Mouse (Mus musculus) monocyte, adult 2 months (primary cell): ENCODE data around the gene Nagpa.
"Not testable (repeated sequence)": the region's sequence is repeated elsewhere in the genome, so short reads cannot be mapped to it uniquely, and the experiment has no call there.

Source experiments
- DNase-seq, 2 experiments: peaks; one replicate each; pipeline ENCODE4 v3.0.0; 2022; ENCODE audit warnings: low spot score in 2 of 2, low read depth in 1 of 2

Gene Nagpa

DNA sequence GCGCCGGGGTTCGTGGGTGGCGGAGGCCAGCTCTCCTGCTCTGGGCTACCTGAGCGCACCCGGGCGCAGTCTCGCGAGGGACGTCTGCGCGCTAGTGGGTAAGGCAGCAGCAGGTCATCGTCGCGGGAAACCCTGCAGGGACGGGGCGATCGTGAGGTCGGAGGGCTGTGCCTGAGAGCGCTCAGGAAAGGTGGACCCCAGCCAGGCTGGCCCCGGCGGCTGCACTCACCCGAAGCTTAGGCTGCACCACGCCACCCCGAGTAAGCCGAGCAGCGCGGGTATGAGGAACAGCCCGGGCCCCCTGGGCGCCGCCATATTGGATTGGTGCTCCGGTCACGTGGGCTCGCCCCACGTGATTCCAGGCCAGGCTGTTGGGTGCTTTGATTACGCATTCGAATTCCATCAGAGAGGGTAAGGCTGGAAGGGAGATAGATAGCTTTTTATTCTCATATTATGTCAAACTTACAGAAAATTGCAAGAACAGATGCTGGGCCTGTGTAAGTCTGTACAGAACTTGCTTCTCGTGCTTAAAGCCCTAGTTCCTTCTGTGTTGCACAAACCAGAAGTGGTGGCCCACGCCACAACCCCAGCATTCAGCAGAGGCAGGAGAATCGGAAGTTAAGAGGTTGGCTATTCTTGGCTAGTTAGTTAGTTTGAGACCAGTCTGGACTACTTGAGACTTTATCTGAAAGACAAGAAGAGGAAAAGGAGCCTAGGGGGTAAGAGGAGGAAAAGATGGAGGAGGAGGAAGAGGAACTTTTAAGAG lies at the start of gene Nagpa:
TSS of gene Nagpa (minus strand) at position 345 of the 766 bp plus-strand sequence.
- peak in 1 of 2 experiments; percentile 61 for DNase-seq

DNA sequence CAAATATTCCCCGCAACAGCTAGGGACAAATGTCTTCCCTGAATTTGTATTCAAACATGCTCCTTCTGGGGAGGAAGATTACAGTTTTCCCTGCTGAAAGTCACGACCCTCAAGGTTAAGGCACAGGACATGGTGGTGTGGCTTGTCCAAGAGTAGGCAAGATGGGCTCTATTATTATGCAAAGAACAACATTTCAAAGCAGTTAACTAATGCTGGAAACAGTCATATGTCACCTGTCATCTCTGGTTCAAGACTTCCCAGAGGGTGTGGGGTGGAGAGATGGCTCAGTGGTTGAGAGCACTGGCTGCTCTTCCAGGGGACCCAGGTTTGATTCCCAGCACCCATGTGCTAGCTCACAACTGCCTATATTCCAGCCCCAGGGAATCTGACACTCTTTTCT lies 48.4 kb upstream of the Nagpa start:
- DNase-seq: no peak

DNA sequence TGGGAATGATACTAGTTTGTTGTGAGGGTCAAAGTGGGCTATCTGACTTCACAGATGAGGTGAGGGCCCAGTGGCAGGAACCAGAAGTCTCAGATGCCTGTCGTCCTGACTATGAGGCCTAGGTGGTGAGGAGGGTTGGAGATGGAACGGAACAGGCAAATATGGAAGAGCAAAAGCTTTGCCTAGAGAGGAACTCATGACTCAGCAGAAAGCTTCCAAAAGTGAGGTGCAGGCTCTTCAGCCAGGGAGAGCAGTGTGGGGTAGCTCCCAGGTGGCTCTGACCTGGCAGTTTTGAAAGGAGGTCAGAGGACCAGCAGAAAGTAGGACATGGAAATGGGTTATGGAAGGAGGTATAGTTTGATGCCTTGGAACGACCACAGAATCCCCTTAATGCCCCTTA lies 47.1 kb upstream of the Nagpa start:
- no peak for DNase-seq

DNA sequence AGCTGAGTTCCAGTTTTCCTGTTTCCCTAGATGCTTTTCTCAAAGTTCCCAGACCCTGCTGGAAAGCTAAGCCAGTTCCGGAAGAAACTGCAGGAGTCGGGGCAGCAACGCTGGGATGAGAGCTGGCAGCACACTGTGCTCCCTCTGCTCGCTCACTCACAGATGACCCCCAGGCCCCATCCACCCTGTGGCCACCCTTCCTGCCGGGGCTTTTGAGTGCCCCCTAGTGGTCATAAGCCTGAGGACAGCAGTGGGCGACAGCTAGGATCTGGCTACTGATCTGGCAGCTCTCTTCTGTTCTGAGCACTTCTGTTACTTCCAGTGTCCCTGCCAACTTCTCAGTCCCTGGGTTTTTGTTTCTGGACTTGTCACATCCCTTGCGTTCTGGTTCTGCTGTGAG lies 40.6 kb upstream of the Nagpa start:
- DNase-seq: peak in 1 of 2 experiments; percentile 32

DNA sequence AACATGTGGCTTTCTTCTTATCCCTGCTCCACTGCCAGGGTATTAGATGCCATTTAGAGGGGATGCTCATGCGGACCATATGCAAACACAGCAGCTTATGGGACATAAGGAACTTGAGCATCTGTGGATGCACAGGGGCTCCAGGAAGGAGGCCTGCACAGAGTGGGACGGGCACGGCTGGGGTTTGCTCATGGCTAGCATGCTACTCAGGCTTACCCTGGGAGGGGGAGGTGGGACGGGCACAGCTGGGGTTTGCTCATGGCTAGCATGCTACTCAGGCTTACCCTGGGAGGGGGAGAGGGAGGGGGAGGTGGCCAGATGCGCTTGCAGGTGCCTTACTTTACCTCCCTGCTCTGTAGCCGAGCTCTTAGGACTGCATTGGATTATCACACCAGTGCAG lies 39.1 kb upstream of the Nagpa start:
- no peak for DNase-seq

DNA sequence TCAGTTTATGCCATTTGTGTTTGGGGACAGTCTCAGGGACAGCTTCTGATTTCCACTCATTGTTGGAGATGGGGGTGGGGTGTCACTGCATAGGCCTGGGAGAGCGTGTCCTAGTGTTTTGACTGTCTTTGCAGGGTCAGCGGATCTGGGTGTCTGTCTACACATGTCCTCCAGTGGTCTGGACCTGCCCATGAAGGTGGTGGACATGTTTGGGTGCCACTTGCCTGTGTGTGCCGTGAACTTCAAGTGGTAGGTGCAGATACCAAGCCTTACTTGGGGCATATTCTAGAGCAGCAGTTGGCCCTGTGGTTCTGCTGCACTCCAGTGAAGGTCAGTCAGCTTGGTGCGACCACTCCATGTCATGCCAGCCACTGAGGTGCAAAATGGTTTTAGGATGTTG lies 38.5 kb upstream of the Nagpa start:
- DNase-seq: no peak

DNA sequence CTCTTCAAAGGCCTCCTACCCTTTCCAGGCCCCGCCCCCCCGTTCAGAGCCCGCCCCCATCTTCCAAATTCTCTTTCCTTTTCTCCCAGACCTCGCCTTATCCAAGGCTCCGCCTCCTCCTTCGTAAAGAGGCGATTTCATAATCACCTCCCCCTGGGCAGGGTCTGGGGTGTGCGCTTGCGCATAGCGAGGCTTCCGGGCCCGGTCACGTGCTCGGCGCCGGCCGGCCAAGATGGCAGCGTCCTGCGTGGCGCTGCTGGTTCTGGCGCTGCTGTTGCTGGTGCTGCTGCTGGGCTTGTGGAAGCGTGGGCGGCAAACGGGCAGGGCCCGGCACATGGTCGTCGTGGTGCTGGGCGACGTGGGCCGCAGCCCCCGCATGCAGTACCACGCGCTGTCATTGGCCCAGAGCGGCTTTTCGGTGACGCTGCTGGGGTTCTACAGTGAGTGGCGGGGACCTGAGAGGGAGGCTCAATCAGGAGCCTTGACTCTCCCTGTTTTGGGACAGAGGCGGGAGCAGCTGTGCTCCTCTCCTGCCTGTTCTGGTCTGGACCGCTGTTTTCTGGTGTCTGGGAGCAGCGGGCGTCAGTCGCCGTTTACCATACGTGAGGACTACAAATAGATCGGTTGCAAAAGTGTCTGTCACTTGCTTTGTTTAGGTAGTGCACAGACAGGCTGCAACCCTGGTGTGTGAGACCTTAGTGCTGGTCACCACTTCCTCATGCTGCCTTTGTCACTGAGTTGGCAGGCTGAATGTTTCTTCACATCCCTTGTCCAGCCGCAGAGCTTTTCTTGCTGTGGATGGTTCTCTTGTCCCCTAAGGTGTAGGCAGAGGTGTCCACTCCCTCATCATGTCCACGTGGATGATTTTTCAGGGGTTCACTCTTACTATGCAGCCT lies 29.9 kb upstream of the Nagpa start, which contains the start of gene Alg1:
TSS of gene Alg1 (plus strand) at position 204 of the 896 bp plus-strand sequence.
- DNase-seq: peak; percentile 77 to 85

DNA sequence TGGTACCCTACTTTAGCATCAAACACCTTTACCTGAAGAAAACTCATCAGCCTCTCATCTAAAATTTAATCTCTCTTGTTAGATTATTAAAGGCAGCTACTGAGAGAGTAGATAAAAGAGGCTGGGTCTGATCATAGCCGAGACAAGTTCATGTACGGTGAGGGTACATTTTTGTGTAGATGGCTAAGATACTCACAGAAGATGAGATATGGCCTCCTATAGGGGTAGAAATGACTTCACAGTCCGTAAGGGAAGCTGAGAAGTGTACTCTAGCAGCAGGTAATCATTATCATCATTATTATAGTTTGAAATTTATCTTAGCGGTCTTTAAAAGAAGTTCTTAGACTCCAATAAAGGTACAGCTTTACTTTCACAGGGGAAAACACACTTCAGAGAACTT lies 29.2 kb upstream of the Nagpa start:
- DNase-seq: no peak

DNA sequence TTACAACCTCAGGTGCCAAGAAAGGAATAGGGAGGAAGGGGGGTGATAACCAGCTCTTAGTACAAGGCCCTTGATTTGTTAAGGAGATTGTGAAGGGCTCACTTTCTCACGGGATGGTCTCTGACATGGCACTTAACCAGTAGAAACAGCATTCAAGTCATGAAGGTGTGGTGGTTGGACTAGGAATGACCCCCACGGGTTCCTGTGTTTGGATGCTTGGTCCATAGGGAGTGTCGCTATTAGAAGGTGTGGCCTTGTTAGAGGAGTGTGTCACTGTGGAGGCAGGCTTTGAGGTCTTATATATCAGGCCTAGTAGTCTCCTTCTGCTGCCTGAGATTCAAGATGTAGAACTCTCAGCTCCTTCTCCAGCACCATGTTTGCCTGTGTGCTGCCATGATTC lies 24.3 kb upstream of the Nagpa start:
- not testable (repeated sequence) for DNase-seq

DNA sequence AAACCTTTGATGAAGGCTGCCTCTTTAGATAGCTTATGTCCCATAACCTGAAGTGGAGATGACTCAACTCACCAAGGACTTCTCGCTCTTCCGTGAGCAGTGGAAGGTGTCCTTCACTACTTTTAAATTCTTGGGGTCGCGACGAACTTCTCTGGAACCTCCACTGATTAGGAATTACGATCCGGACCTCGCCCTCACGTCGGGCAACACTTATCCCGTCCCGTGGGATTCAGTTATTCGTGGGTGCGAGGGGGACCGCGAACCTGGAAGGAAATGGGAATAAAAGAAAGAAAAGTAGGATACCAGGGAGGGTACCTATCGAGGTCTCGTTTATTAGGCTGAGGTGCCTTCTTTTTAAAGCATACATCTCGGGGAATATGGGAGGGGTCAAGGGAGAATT lies 23.7 kb upstream of the Nagpa start:
- DNase-seq: not testable (repeated sequence)

DNA sequence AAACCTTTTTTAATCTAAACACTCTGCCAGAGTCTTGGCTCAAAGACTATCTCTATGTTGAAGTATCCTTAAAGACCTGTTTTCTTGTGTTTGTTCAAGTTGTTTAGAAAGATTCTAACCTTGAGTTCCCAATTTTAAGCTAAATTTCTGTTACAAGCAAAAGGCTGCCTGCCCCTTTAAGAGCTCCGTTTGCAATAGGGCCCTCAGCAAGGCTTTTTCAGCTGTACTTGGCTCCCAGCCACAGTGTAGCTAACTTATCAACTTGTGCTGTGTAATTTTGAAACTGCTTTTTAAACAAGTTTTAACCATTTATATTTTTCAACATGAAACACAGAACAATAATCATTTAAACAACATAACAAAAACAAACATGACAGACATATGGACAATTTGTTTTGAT lies 22.7 kb upstream of the Nagpa start:
- DNase-seq: not testable (repeated sequence)

DNA sequence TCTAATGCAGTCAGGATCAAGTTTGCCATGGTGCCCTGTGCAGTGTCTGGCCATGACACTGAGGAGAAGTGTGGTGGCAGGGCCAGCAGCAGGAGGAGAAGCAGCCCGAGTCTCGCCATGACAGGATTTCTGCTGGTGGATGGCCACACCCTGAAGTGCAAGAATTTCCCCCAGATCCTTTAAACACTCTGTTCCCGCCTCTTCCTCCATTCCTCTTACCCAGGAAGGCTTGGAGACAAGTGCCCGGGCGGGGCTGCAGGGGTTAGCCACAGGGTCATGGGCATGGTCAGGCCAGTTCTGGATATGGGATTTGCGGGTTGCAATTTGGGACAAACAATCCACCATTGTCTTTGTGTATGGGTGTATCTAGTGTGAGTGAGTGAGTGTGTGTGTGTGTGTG lies 18.3 kb upstream of the Nagpa start, which contains the start of gene AU021092:
TSS of gene AU021092 (minus strand) at position 160 of the 400 bp plus-strand sequence.
- no peak for DNase-seq

DNA sequence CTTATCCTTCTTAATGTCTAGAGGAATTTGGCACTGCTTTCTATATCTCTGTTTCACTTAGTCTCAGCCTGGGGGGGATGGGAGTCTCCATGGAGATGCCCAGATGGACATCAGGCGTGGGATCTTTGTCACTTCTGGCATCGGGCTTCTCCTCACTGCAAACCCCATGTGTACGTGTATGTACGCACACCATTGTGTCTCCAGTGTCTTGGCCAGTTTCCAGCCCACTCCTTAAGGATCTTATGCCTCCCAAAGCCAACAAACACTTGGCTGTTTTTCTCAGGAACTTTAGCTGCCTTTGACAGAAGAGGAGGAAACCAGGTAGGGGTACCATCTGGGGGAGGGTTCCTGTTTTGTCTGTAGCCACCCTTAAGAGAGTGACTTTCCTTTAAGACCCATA lies 17.6 kb upstream of the Nagpa start:
- no peak for DNase-seq

DNA sequence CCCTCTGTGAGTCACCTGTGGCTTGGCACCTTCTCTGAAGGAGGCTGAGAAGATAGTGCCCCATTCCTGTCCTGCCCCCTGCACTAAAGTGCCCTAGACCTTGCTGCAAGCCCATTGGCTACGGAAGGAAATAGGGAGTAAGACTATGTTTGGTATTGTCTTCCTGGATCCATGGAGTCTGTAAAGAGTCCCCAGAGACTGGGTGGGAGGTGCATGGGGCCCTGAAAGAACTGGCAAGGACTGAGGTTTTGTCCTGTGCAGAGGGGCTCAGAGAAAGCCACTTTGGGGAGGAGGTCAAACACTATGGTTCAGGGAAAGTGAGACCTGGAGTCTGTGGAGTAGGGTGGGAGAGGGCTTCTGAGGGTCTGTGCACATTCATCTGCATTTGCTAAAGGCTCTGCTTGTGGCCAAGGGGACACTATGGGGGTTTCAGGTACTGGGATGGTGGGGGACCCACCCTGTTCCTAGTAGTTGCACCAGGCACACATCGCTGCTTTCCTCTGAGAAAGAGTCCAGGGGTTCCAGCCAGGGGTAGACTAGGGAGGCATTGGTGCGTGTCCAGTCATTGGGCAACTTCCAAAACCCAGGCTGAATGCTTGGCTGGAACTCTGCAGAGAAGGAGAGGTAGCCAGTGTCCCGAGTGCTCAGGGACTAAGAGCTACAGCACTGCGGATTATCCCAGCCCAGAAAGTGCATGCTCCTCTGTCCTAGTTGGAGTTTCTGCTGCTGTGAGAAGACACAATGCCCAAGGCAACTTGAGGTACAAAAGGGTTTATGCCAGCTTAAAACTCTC lies 13.7 kb upstream of the Nagpa start:
- DNase-seq: no peak

DNA sequence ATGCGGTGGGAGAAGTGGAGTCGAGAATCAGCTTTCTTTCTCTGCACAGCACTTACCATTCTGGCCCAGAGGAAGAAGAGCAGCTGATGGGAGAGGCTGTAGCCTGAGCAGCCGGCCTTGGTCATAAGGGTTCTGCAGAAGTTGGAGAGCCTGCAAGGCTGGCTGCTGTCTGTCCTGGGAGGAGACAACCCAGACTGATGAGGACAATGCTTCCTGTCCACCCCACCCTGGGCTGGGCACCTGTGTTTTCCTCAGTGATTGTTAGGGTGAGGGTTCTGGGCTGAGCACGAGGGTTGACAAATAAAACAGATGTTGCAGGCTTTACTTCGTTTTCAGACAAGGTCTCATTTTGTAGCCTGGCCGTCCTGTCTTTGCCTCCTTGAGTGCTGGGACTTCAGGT lies 12.9 kb upstream of the Nagpa start:
- no peak for DNase-seq

DNA sequence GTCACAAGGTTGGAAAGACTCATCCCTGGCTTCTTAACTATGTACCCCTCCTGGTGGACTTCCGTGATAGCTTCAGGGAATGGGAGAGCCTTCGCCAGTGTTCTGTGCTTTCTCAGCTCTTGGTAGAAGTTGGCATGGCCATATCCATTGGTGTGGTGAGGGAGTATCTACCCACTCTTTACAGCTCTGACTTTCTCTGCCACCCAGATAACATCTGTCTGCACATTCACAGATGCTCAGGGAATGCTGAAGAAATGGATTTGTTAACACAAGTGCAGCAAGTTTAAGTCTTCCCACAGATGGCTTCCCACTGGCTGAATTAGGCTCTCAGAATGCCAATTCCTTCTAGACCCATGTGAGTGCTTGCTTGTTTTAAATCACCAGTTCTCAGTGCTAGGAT lies 10.3 kb upstream of the Nagpa start:
- DNase-seq: no peak

DNA sequence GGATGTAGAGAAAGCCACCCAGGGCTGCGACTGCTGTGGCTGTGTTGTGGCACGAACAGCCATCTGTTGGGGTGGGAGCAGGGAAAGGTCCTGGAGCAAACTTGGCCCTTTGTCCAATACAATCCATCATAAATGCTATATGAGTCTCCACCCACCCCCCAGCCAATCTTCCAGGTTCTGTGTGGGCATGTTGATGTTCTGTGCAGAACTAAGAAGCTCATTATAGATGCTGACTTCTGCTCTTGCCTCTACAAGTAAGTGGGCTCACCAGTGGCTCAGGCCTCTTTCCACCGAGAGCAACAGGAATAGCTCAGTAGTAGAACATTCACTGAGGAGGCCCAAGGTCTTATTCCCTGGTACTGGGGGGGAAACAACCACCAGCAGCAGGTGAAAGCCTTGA lies 8.3 kb upstream of the Nagpa start:
- no peak for DNase-seq

DNA sequence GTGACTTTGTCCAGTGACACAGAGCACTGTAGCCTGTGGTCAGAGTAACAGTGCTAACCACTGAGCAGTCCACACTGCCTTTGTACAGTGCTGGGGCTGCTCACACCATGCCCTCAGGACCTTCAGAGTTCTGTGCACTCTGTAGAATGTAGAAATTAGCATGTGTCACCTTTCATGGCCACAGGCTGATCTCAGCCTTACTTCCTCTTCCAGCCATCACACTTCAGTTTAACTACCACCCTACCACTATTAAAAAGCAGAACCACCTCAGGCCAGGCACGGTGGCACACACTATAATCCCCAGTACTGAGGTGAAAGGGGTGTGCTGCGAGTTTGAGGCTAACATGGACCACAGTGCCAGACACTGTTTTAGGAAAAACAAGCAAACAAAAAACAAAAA lies 6.6 kb upstream of the Nagpa start:
- DNase-seq: no peak

DNA sequence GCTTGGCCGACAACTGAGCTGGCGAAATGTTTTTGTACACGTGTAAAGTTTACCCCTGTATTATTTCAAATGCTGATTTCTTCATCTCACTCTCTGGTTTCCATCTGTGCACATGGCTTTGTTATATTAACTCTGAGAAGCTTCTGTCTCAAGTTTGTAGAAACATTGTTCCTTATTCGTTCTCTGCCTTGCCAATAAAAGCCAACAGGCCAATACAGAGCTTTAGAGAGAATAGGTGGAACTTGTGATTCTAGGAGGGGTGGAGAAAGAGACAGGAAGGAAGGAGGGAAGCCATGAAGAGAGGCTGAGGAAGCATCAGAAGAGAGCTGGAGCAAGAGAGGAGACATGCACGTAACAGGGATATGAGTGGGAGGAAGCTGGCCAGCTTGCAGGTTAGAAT lies 2.2 kb upstream of the Nagpa start:
- no peak for DNase-seq

DNA sequence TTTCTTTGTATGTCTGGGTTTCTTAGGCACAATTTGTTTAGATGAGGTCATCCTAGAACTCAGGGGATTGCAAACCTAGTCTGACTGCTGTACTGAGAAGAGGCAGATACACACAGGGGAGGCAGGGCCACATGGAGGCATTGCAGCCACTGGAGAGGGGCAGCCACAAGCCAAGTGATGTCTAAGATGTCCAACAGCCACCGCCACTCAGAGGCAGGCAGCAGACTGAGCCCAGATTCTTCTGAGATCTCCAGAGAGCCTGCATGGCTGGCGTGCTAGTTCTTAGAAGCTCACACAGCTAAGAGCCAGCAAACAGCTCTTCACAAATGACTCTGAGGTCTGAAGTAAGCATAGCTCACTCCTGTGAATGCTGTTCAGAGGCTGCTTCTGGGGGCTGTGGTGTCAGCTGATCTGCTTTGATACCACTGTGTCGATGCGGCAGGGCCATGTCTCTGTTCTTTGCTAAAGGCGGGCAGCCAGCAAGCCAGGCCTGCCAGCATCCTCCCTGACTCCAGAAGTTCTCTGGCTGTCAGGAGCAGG lies 1.7 kb upstream of the Nagpa start:
- DNase-seq: no peak

DNA sequence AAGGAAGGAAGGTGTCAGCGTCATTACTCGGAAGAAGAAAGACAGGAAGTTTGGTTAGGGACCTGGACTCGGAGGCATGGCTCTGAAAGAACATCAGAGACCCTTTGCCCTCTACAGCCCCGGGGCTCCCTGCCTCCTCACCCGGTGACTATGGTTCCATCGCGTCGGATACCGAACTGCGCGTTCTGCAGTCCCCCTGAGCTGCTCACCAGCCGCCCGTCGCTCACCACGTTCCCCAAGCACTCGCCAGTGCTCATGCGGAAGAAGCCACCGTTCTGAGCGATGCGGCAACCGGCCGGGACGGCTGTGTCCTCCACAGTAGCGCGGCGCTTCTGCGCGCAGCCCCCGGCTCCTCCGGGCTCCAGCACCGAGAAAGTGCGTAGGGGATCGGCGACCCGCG lies 612 bp downstream of the Nagpa start:
- DNase-seq: no peak
